Mouse (Mus musculus) liver, embryonic 15.5 days (tissue): ENCODE results near the gene Usp40. TPM values are rescaled to one million over a fixed set of nuclear protein-coding genes. Genes with fewer than 3 reads are reported as not detected.

ENCODE experiments used
- microRNA-seq: library from miRNA; unstranded; fragments of <30 nt; microRNA quantifications from one replicate; pipeline ENCODE4, GENCODE M21; 2016
- polyA plus RNA-seq: library from polyadenylated mRNA; unstranded; fragments of >200 nt; fragmentation: Nextera tagmentation; extraction: Ambion mirVana; gene quantifications from 2 replicates; pipeline ENCODE4 v1.2.1, GENCODE M21; 2015

Usp40 gene
- polyA plus RNA-seq, 1 experiment from 2014 or later, result 8.2 TPM

Small RNA genes within 50 kb of the gene (microRNA-seq; reads per million reads assigned to microRNA genes)
- not detected for gene Gm25198

Other genes with a start within 250 kb of the Usp40 start
- gene Sag, start 204.9 kb downstream of the Usp40 start, polyA plus RNA-seq, result 0.44 and 0.66 TPM in 2 replicates
- 9.8 and 10.5 TPM in 2 replicates for gene Dgkd, start 155.3 kb downstream of the Usp40 start, polyA plus RNA-seq
- gene Ugt1a10, start 46.8 kb upstream of the Usp40 start, polyA plus RNA-seq, result not detected in 2 replicates
- 0.36 and 0.59 TPM in 2 replicates for gene Ugt1a9, start 62.2 kb upstream of the Usp40 start, polyA plus RNA-seq
- gene Ugt1a8, start 79.3 kb upstream of the Usp40 start, polyA plus RNA-seq, result not detected in 2 replicates
- 2.8 and 3.1 TPM in 2 replicates for gene Ugt1a7c, start 86.5 kb upstream of the Usp40 start, polyA plus RNA-seq
- 10.9 and 13.6 TPM in 2 replicates for gene Ugt1a6b, start 94.7 kb upstream of the Usp40 start, polyA plus RNA-seq
- gene Ugt1a6a, start 126.3 kb upstream of the Usp40 start, polyA plus RNA-seq, result 15.4 and 19.2 TPM in 2 replicates
- gene Ugt1a5, start 157.5 kb upstream of the Usp40 start, polyA plus RNA-seq, result not detected in 2 replicates
- 0.10 and 0.17 TPM in 2 replicates for gene Ugt1a2, start 192.1 kb upstream of the Usp40 start, polyA plus RNA-seq
- gene Dnajb3, start 197.2 kb upstream of the Usp40 start, polyA plus RNA-seq, result 9.8 and 10.4 TPM in 2 replicates
- 0.20 TPM in 1 of 2 replicates, not detected in the other for gene Ugt1a1, start 203.4 kb upstream of the Usp40 start, polyA plus RNA-seq
- gene Mroh2a, start 218.4 kb upstream of the Usp40 start, polyA plus RNA-seq, result 0.28 and 0.73 TPM in 2 replicates